Mouse (Mus musculus): Measurements from ENCODE around the gene Ifna6. TPM values are rescaled to one million over a fixed set of nuclear protein-coding genes. Genes with fewer than 3 reads are reported as not detected.

Gene Ifna6
- polyA plus RNA-seq, 1 experiment from 2014 or later = not detected

GRCm38 (mm10) chr4:88865011-88865569, 37.9 kb downstream of the Ifna6 start:
- H3K9ac ChIP-seq (replicated peaks; ENCODE audit: low read depth) = no peak overlapping the region
- H3K27ac ChIP-seq (ENCODE audit: low read length) = no peak overlapping the region

GRCm38 (mm10) chr4:88867366-88867925, 40.2 kb downstream of the Ifna6 start:
- peak; percentile 82 for ATAC-seq

More at GRCm38 (mm10) chr4:88865011-88865569, 37.9 kb downstream of the Ifna6 start:
- no peaks in the 10 kb centered on the region for H3K36me3 ChIP-seq (ENCODE audit: insufficient read depth, low read length)
- H3K4me3 ChIP-seq (ENCODE audit: low read depth, low read length) = no peak overlapping the region
- H3K27me3 ChIP-seq (replicated peaks; ENCODE audit: insufficient read depth, low read length) = peaks cover 5% of the 10 kb centered on the region; the same call in 1 of the 2 replicates
- DNase-seq (ENCODE audit: low spot score) (peak; percentile 28), ATAC-seq (no peak)
- H3K9me3 ChIP-seq (ENCODE audit: low read length) = no peaks in the 10 kb centered on the region
- no peak for TF ChIP-seq CTCF (IDR thresholded peaks at IDR 0.05)
- no peak for TF ChIP-seq EP300 (IDR thresholded peaks at IDR 0.05)
- 42% methylated on average over 6 of the region's 6 CpGs for WGBS
- no peaks in the 10 kb centered on the region for H3K4me1 ChIP-seq (ENCODE audit: insufficient read depth, low read depth, low read length)
- H3K4me2 ChIP-seq (replicated peaks; ENCODE audit: low read depth, low read length) = no peak overlapping the region

GRCm38 (mm10) chr4:88867926-88868911, 41.0 kb downstream of the Ifna6 start:
- no peak for TF ChIP-seq CTCF (IDR thresholded peaks at IDR 0.05)
- TF ChIP-seq EP300 (IDR thresholded peaks at IDR 0.05) = no peak
- DNase-seq (ENCODE audit: low spot score) (peak; percentile 71), ATAC-seq (peak; percentile 69)
- H3K4me3 ChIP-seq (ENCODE audit: low read depth, low read length) = peak overlapping the region; percentile 42
- no peaks in the 10 kb centered on the region for H3K4me1 ChIP-seq (ENCODE audit: insufficient read depth, low read depth, low read length)
- WGBS = 4% methylated on average over 31 of the region's 31 CpGs
- peaks cover 5% of the 10 kb centered on the region; the same call in 1 of the 2 replicates for H3K27me3 ChIP-seq (replicated peaks; ENCODE audit: insufficient read depth, low read length)
- H3K4me2 ChIP-seq (replicated peaks; ENCODE audit: low read depth, low read length) = peak overlapping the region; percentile 63
- no peak overlapping the region for H3K27ac ChIP-seq (ENCODE audit: low read length)
- 0 out of 2 replicates have a peak overlapping the region, but pooled peaks have one; percentile 2 for H3K9ac ChIP-seq (replicated peaks; ENCODE audit: low read depth)
- H3K36me3 ChIP-seq (ENCODE audit: insufficient read depth, low read length) = no peaks in the 10 kb centered on the region
- H3K9me3 ChIP-seq (ENCODE audit: low read length) = no peaks in the 10 kb centered on the region

More at GRCm38 (mm10) chr4:88867366-88867925, 40.2 kb downstream of the Ifna6 start:
- Histone ChIP-seq H3K4me2 (replicated peaks; ENCODE audit: low read depth, low read length) (peak overlapping the region; percentile 63), H3K9ac (replicated peaks; ENCODE audit: low read depth) (no peak overlapping the region), H3K36me3 (ENCODE audit: insufficient read depth, low read length) (no peaks in the 10 kb centered on the region), H3K9me3 (ENCODE audit: low read length) (no peaks in the 10 kb centered on the region), H3K4me3 (ENCODE audit: low read depth, low read length) (peak overlapping the region; percentile 42), H3K27ac (ENCODE audit: low read length) (no peak overlapping the region), H3K27me3 (replicated peaks; ENCODE audit: insufficient read depth, low read length) (peaks cover 5% of the 10 kb centered on the region; the same call in 1 of the 2 replicates), H3K4me1 (ENCODE audit: insufficient read depth, low read depth, low read length) (no peaks in the 10 kb centered on the region)
- TF ChIP-seq CTCF (IDR thresholded peaks at IDR 0.05) = peak; percentile 95
- no peak for TF ChIP-seq EP300 (IDR thresholded peaks at IDR 0.05)
- under 1% methylated on average over 8 of the region's 8 CpGs for WGBS
- DNase-seq (ENCODE audit: low spot score) = peak; percentile 82

- 0% methylated on average over 2 of the region's 2 CpGs for WGBS
- Histone ChIP-seq H3K27ac (ENCODE audit: low read length) (no peak overlapping the region), H3K4me3 (ENCODE audit: low read depth, low read length) (no peak overlapping the region), H3K9ac (replicated peaks; ENCODE audit: low read depth) (no peak overlapping the region), H3K27me3 (replicated peaks; ENCODE audit: insufficient read depth, low read length) (no peaks in the 10 kb centered on the region), H3K9me3 (ENCODE audit: low read length) (no peaks in the 10 kb centered on the region), H3K4me1 (ENCODE audit: insufficient read depth, low read depth, low read length) (no peaks in the 10 kb centered on the region), H3K36me3 (ENCODE audit: insufficient read depth, low read length) (no peaks in the 10 kb centered on the region), H3K4me2 (replicated peaks; ENCODE audit: low read depth, low read length) (no peak overlapping the region)
- DNase-seq (ENCODE audit: low spot score) = peak; percentile 57
- TF ChIP-seq EP300 (IDR thresholded peaks at IDR 0.05) = no peak
- TF ChIP-seq CTCF (IDR thresholded peaks at IDR 0.05) = peak; percentile 77
- no peak for ATAC-seq
Measured at GRCm38 (mm10) chr4:88872691-88873090, 45.5 kb downstream of the Ifna6 start.

GRCm38 (mm10) chr4:88875435-88876095, 48.3 kb downstream of the Ifna6 start:
- ATAC-seq = no peak
- Histone ChIP-seq H3K27me3 (replicated peaks; ENCODE audit: insufficient read depth, low read length) (no peaks in the 10 kb centered on the region), H3K4me1 (ENCODE audit: insufficient read depth, low read depth, low read length) (no peaks in the 10 kb centered on the region), H3K4me3 (ENCODE audit: low read depth, low read length) (no peak overlapping the region), H3K27ac (ENCODE audit: low read length) (no peak overlapping the region), H3K4me2 (replicated peaks; ENCODE audit: low read depth, low read length) (no peak overlapping the region), H3K36me3 (ENCODE audit: insufficient read depth, low read length) (no peaks in the 10 kb centered on the region), H3K9me3 (ENCODE audit: low read length) (no peaks in the 10 kb centered on the region), H3K9ac (replicated peaks; ENCODE audit: low read depth) (no peak overlapping the region)
- TF ChIP-seq CTCF (IDR thresholded peaks at IDR 0.05) (no peak), EP300 (IDR thresholded peaks at IDR 0.05) (no peak)
- WGBS = 61% methylated on average over 3 of the region's 4 CpGs
- DNase-seq (ENCODE audit: low spot score) = no peak
